Mouse (Mus musculus) lung, adult 2 months (tissue): Measurements from ENCODE around the gene Gm21915. TPM values are rescaled to one million over a fixed set of nuclear protein-coding genes. Genes with fewer than 3 reads are reported as not detected.

Experiments used
- DNase-seq: peaks from one replicate; pipeline ENCODE4 v3.0.0; 2022
- H3K4me1 ChIP-seq: fragments of 200-500 bp; 2 replicates; pipeline ENCODE4 v1.6.1; 2011; ENCODE audit warnings: low read length; ENCODE audit not compliant: control insufficient read depth, insufficient read depth
- H3K4me3 ChIP-seq: fragments of 200-500 bp; replicated peaks from 2 replicates; pipeline ENCODE3; 2011; ENCODE audit warnings: low read depth, mild to moderate bottlenecking, control low read depth, low read length; ENCODE audit errors: extremely low read depth
- CTCF ChIP-seq: fragments of 200-500 bp; IDR thresholded peaks from 2 replicates; pipeline ENCODE4 v1.5.1; 2011; ENCODE audit warnings: mild to moderate bottlenecking, low read length, control low read depth; ENCODE audit not compliant: insufficient read depth
- POLR2A ChIP-seq: fragments of 200-500 bp; IDR thresholded peaks from 2 replicates; pipeline ENCODE4 v1.6.1; 2011; ENCODE audit warnings: low read depth, mild to moderate bottlenecking, control low read depth, low read length, borderline replicate concordance; ENCODE audit errors: extremely low read depth
- WGBS: fragments of 180-500 bp; shearing (Covaris S2); methylation state at CpG from one replicate; pipeline ENCODE4 v1.1.7; 2018; 5-methylcytosine and 5-hydroxymethylcytosine counted together
- polyA plus RNA-seq: library from polyadenylated mRNA; depleted of rRNA; stranded (reverse); fragments of >200 nt; gene quantifications from 2 replicates; pipeline ENCODE4 v1.2.3, GENCODE M21; 2012

The Gm21915 gene
- polyA plus RNA-seq, 1 experiment: not detected

DNA sequence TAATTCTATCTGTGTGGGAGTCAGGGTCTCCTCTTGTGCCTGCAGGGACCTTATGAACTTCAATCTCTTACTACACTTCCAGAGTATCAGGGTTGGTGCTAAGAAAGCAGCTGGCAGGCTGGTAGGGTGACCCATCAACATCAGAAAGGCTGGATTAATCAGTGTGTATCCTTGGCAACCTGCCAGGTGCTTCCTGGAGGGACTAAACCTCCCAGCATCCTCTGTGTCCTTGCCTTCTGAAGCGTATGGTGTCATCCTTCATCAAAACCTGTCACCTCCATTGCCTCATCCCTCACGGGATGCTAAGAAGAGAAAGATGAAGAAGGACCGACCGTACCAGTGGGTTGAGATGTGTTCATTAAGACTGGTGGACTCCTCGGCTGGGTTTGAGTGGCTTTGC is 23.4 kb downstream of the Gm21915 start:
- WGBS: 72% methylated on average over 5 of the region's 5 CpGs
- no peak for DNase-seq
- no peaks in the 10 kb centered on the region for H3K4me1 ChIP-seq
- no peak overlapping the region for H3K4me3 ChIP-seq
- TF ChIP-seq POLR2A (no peak), CTCF (no peak)

DNA sequence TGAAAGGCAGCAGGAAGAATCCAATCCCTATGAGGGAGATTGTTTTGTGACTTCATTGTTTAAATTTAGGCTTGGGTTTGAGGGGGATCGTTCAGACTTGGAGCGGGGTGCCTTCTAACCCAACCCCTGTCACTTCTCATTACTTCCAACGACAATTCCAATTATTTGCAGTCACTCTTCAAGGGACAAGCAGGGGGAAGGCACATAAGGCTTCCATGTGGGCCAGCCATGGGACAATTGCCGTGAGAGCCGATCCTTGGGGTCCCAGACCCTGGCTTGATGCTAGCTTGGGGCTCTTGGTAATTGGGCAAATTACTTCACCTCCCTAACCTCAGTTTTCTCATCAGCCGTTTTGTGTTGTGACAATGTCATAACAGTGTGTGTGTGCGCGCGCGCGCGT is 23.9 kb downstream of the Gm21915 start:
- TF ChIP-seq POLR2A: no peak
- no peak for TF ChIP-seq CTCF
- Histone ChIP-seq H3K4me3 (no peak overlapping the region), H3K4me1 (no peaks in the 10 kb centered on the region)
- DNase-seq: no peak
- 86% methylated on average over 12 of the region's 12 CpGs for WGBS

- no peaks in the 10 kb centered on the region for H3K4me1 ChIP-seq
- WGBS: 83% methylated on average over 4 of the region's 4 CpGs
- no peak for TF ChIP-seq CTCF
- no peak for TF ChIP-seq POLR2A
Measured at GRCm38 (mm10) chr9:40696086-40696485, 25.7 kb downstream of the Gm21915 start.

DNA sequence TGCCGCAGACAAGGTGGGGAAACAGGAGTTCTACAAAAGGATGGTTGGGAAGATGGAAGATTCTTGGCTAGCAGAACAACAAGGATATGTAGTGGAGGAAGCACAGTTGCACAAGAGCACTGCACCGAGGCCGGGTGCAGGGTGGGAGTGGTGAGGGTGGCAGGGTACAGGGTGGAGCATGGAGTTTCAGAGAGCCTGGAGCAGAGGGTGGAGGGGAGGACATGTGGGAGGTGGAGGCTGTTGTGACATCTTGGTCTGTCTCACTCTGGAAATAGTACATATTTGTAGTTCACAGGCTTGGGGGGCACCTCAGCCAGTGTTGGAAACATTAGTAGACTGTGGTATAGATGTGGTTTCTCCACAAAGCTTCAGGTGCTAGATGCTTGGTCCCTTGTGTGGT is 28.8 kb downstream of the Gm21915 start:
- WGBS: 77% methylated on average over 3 of the region's 3 CpGs
- Histone ChIP-seq H3K4me1 (no peaks in the 10 kb centered on the region), H3K4me3 (no peak overlapping the region)
- no peak for DNase-seq
- TF ChIP-seq CTCF (no peak), POLR2A (no peak)

More at GRCm38 (mm10) chr9:40696086-40696485, 25.7 kb downstream of the Gm21915 start:
- DNase-seq: no peak
- H3K4me3 ChIP-seq: no peak overlapping the region

- H3K4me3 ChIP-seq: no peak overlapping the region
- no peaks in the 10 kb centered on the region for H3K4me1 ChIP-seq
- WGBS: 75% methylated on average over 5 of the region's 5 CpGs
- no peak for TF ChIP-seq POLR2A
- no peak for TF ChIP-seq CTCF
- DNase-seq: no peak
Measured at GRCm38 (mm10) chr9:40700253-40700652, 29.8 kb downstream of the Gm21915 start.

- WGBS: 26% methylated on average over 10 of the region's 10 CpGs
- no peak for TF ChIP-seq CTCF
- TF ChIP-seq POLR2A: no peak
- DNase-seq: no peak
Measured at GRCm38 (mm10) chr9:40704364-40705276, 34.2 kb downstream of the Gm21915 start.

DNA sequence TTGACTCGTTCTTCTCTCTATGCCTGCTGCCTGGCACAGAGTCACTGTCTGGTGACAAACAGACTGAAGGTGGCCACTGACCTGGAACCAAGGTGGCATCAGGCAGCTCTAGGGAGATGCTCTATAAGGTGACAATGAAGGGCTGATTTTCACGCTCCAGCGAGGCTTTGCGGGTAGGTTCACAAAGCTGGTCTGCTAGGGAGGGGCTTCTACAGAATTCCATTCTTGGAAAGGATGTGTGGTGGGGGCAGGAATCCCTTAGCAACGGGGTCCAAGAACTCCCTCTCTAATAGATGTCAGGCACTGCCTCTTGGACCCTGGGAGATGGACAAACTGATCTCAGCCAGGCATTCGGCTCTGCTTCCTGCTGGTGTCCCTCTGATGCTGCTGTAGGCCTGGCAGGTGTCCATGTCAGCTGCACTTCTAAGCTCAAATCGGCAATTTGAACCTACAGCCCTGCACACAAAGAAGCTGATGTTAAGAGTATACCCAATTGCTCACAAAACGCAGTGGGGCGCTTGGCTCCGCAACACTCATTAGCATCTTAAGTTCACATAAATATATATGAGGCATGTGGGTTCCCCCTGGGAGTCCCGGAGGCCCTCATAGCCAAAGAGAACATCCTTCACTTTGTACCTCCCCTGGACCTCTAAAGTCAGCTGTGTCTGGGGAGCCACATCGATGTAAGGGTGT is 38.2 kb downstream of the Gm21915 start:
- DNase-seq: no peak
- TF ChIP-seq POLR2A (no peak), CTCF (no peak)
- Histone ChIP-seq H3K4me3 (no peak overlapping the region), H3K4me1 (no peaks in the 10 kb centered on the region)
- WGBS: 72% methylated on average over 12 of the region's 12 CpGs

More at GRCm38 (mm10) chr9:40704364-40705276, 34.2 kb downstream of the Gm21915 start:
- H3K4me1 ChIP-seq: no peaks in the 10 kb centered on the region
- H3K4me3 ChIP-seq: no peak overlapping the region

DNA sequence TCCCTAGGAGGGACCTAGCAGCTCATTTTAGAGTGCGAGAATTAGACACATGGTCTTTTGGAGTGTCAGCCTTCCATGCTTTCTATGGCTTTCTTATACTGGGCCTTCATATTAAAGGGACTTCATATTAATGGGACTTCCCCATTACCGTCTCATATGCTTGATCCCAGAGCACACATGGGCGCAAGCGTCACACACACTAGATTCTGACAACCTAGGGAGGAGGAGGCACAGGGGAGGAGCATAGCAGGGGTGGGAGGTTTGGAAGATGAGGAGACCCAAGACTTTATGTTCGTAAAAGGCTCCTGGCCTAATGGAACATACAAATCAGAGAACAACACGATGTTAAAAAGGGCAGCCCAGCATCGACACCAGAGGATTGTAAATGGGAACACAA is 38.7 kb downstream of the Gm21915 start:
- 72% methylated on average over 7 of the region's 7 CpGs for WGBS
- Histone ChIP-seq H3K4me1 (no peaks in the 10 kb centered on the region), H3K4me3 (no peak overlapping the region)
- DNase-seq: no peak
- TF ChIP-seq POLR2A: no peak
- TF ChIP-seq CTCF: no peak

DNA sequence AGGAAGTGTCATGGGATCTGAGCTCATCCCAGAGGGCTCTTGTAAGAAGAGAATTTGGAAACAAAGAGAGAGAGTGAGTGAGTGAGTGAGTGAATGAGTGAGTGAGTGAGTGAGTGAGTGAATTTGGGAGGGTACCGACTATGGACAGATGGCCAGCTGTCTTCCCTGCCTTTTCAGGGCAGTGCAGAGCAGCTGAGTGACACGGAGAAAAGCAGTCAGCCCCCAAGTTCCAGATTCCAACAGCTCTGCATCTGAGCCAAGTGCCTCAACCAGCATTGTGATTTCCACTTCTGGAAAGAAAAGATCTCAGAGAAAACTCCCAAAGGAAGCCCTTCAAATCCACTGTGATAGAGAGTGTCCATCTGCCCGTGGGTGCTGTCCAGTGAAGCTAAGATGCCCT is 39.2 kb downstream of the Gm21915 start:
- Histone ChIP-seq H3K4me3 (no peak overlapping the region), H3K4me1 (no peaks in the 10 kb centered on the region)
- TF ChIP-seq CTCF (no peak), POLR2A (no peak)
- DNase-seq: no peak
- WGBS: 53% methylated on average over 3 of the region's 3 CpGs

DNA sequence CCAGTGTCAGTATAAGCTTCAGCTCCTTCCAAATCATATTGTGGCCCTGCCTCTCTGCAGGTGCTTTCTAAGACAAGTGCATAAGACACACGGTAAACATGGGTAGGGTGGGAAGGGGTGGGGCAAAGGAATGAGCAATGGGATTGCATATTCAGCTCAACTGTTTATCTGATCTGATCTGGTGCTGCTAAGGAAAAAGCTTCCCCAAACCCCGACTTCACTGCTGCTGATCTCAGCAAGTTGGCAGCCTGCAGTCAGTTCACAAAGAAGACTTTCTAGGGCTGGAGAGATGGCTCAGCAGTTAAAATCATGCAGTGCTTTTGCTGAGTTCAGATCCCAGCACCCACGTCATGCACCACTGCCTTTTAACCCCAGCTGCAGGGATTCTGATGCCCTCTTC is 39.6 kb downstream of the Gm21915 start:
- 28% methylated on average over 3 of the region's 3 CpGs for WGBS
- no peak for TF ChIP-seq POLR2A
- TF ChIP-seq CTCF: no peak
- DNase-seq: no peak

More for the DNA sequence above, 39.6 kb downstream of the Gm21915 start:
- Histone ChIP-seq H3K4me3 (no peak overlapping the region), H3K4me1 (no peaks in the 10 kb centered on the region)
